In the genomic region with DNA sequence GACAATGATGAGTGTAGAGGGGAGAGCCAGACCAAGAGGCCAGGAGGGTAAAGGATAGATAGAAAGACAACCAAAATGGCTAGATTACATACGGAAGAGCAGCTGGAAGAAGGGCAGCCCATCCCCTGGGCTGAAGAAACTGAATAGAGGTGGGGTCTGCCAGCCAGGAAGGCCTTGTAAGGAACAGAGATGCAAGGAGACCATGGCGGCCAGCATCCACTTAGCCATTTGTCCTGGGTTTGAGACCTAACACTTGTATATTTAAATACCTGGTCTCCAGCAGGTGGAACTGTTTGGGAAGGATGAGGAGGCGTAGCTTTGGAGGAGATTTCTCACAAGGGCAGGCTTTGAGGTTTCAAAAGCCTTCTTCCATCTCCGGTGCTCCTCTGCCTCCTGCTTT, we compare ENCODE assay signal across 20 mouse cellular contexts. TPM values are rescaled to one million over a fixed set of nuclear protein-coding genes. Genes with fewer than 3 reads are reported as not detected.
"Had no signal": no experiment of that assay in that cellular context is flagged by ENCODE, and none has a peak within 500 bp of the region (broad histone marks: within the 10 kb centered on the region; RNA-seq: fewer than 3 reads in every experiment).

No protein-coding gene starts in this region.

- H3K27ac ChIP-seq: liver, embryonic 12.5 days; liver, embryonic 14.5 days; midbrain, embryonic 10.5 days; midbrain, embryonic 12.5 days; neural tube, embryonic 13.5 days; neural tube, embryonic 15.5 days had no signal

- H3K4me3 ChIP-seq: liver, embryonic 12.5 days; midbrain, embryonic 10.5 days; midbrain, embryonic 12.5 days; myocyte; neural tube, embryonic 13.5 days; neural tube, embryonic 15.5 days had no signal

- H3K36me3 ChIP-seq: liver, embryonic 12.5 days; midbrain, embryonic 10.5 days; midbrain, embryonic 12.5 days; neural tube, embryonic 13.5 days; neural tube, embryonic 15.5 days had no signal

- H3K9ac ChIP-seq: liver, embryonic 12.5 days; liver, embryonic 14.5 days; lung, embryonic 14.5 days; midbrain, embryonic 12.5 days; neural tube, embryonic 13.5 days; neural tube, embryonic 15.5 days had no signal

- H3K4me1 ChIP-seq: liver, embryonic 12.5 days; midbrain, embryonic 10.5 days; midbrain, embryonic 12.5 days; neural tube, embryonic 13.5 days; neural tube, embryonic 15.5 days had no signal

- DNase-seq: lung, adult 18-20 months; lung, embryonic 14.5 days; lung, postnatal 10 days; lung, postnatal 4 days; midbrain, embryonic 14.5 days; retina, postnatal 1 day; right cerebral cortex, adult 18-20 months; right cerebral cortex, postnatal 25 days; right cerebral cortex, postnatal 4 days; spleen, adult 18-20 months had no signal

- H3K27me3 ChIP-seq: liver, embryonic 12.5 days; midbrain, embryonic 12.5 days; neural tube, embryonic 13.5 days; neural tube, embryonic 15.5 days had no signal

RNA-seq across cellular contexts. Expression of a gene that starts 29.9 kb away (rescaled TPM):
- total RNA-seq: megakaryocyte, adult 5-6 weeks had no signal
- polyA plus RNA-seq: liver, embryonic 12.5 days; liver, embryonic 14.5 days; liver, embryonic 16.5 days; lung, embryonic 14.5 days; neural tube, embryonic 13.5 days; stomach, embryonic 14.5 days had no signal
